Mouse (Mus musculus) heart, embryonic 15.5 days (tissue): ENCODE data around the gene H2-Ob. TPM values are rescaled to one million over a fixed set of nuclear protein-coding genes. Genes with fewer than 3 reads are reported as not detected.
"Not testable (repeated sequence)": the region's sequence is repeated elsewhere in the genome, so short reads cannot be mapped to it uniquely, and the experiment has no call there.

Experiments used
- ATAC-seq: fragments of 200-750 bp; cut with Nextera tagmentation; replicated peaks from 2 replicates; pipeline ENCODE4 v1.8.0; 2017; ENCODE audit warnings: low read depth, moderate TSS enrichment; ENCODE audit not compliant: insufficient number of reproducible peaks, insufficient read depth, low FRiP score
- H3K27ac ChIP-seq: fragments of 300-500 bp; sonication (generic); 2 replicates; pipeline ENCODE4 v1.5.1; 2015; ENCODE audit warnings: mild to moderate bottlenecking, inconsistent platforms
- H3K27me3 ChIP-seq: fragments of 300-500 bp; sonication (generic); 2 replicates; pipeline ENCODE4 v1.6.1; 2015; ENCODE audit warnings: inconsistent platforms
- H3K36me3 ChIP-seq: fragments of 300-500 bp; sonication (generic); 2 replicates; pipeline ENCODE4 v1.6.1; 2015; ENCODE audit warnings: mild to moderate bottlenecking, inconsistent platforms
- H3K4me1 ChIP-seq: fragments of 300-500 bp; sonication (generic); replicated peaks from 2 replicates; pipeline ENCODE4 v1.6.1; 2015; ENCODE audit warnings: inconsistent platforms
- H3K4me2 ChIP-seq: fragments of 300-500 bp; sonication (generic); 2 replicates; pipeline ENCODE4 v1.6.1; 2015; ENCODE audit warnings: inconsistent platforms, mild to moderate bottlenecking, moderate library complexity
- H3K4me3 ChIP-seq: fragments of 300-500 bp; sonication (generic); 2 replicates; pipeline ENCODE4 v1.5.1; 2015; ENCODE audit warnings: mild to moderate bottlenecking, inconsistent platforms
- H3K9ac ChIP-seq: fragments of 300-500 bp; sonication (generic); 2 replicates; pipeline ENCODE4 v1.6.1; 2015; ENCODE audit warnings: mild to moderate bottlenecking, inconsistent platforms
- H3K9me3 ChIP-seq: fragments of 300-500 bp; sonication (generic); replicated peaks from 2 replicates; pipeline ENCODE4 v1.6.1; 2016; ENCODE audit warnings: inconsistent platforms
- WGBS: fragments of 180-500 bp; shearing (Covaris S2); methylation state at CpG from one replicate; pipeline ENCODE4 v1.1.7; 2015; ENCODE audit warnings: mixed read lengths; 5-methylcytosine and 5-hydroxymethylcytosine counted together
- polyA plus RNA-seq: library from polyadenylated mRNA; unstranded; fragments of >200 nt; fragmentation: Nextera tagmentation; extraction: Ambion mirVana; gene quantifications from 2 replicates; pipeline ENCODE4 v1.2.1, GENCODE M21; 2015

Gene H2-Ob
- polyA plus RNA-seq, 1 experiment from 2014 or later, result 0.14 TPM

- no peaks in the 10 kb centered on the region for H3K36me3 ChIP-seq
- H3K4me2 ChIP-seq, result no peak overlapping the region
- no peaks in the 10 kb centered on the region for H3K9me3 ChIP-seq
- WGBS, result 20% methylated on average over 10 of the region's 10 CpGs
- no peak overlapping the region for H3K27ac ChIP-seq
- H3K27me3 ChIP-seq, result peaks cover 69% of the 10 kb centered on the region
- peaks cover 11% of the 10 kb centered on the region for H3K4me1 ChIP-seq
- no peak overlapping the region for H3K4me3 ChIP-seq
- ATAC-seq, result no peak
- H3K9ac ChIP-seq, result no peak overlapping the region
These were observed 30.3 kb upstream of the H2-Ob start for GRCm38 (mm10) chr17:34208421-34208820.

GRCm38 (mm10) chr17:34209680-34210079, 29.0 kb upstream of the H2-Ob start:
- Histone ChIP-seq H3K9me3 (no peaks in the 10 kb centered on the region), H3K27me3 (peaks cover 77% of the 10 kb centered on the region), H3K4me3 (no peak overlapping the region), H3K4me2 (no peak overlapping the region), H3K27ac (no peak overlapping the region), H3K9ac (no peak overlapping the region), H3K4me1 (peaks cover 11% of the 10 kb centered on the region), H3K36me3 (no peaks in the 10 kb centered on the region)
- ATAC-seq, result no peak
- 42% methylated on average over 3 of the region's 3 CpGs for WGBS

- H3K4me2 ChIP-seq, result no peak overlapping the region
- H3K27me3 ChIP-seq, result peaks cover 79% of the 10 kb centered on the region
- no peak overlapping the region for H3K27ac ChIP-seq
- 57% methylated on average over 3 of the region's 3 CpGs for WGBS
- peaks cover 3% of the 10 kb centered on the region for H3K4me1 ChIP-seq
- H3K36me3 ChIP-seq, result no peaks in the 10 kb centered on the region
- no peak for ATAC-seq
- H3K9ac ChIP-seq, result no peak overlapping the region
- H3K9me3 ChIP-seq, result no peaks in the 10 kb centered on the region
- H3K4me3 ChIP-seq, result no peak overlapping the region
These were observed 28.1 kb upstream of the H2-Ob start for GRCm38 (mm10) chr17:34210599-34210998.

- Histone ChIP-seq H3K27me3 (peaks cover 73% of the 10 kb centered on the region), H3K27ac (no peak overlapping the region), H3K36me3 (no peaks in the 10 kb centered on the region), H3K4me3 (no peak overlapping the region), H3K9me3 (no peaks in the 10 kb centered on the region), H3K4me2 (no peak overlapping the region), H3K9ac (no peak overlapping the region), H3K4me1 (no peaks in the 10 kb centered on the region)
- WGBS, result 21% methylated on average over 23 of the region's 23 CpGs
- ATAC-seq, result no peak
These were observed 26.8 kb upstream of the H2-Ob start for GRCm38 (mm10) chr17:34211746-34212365.

- H3K4me2 ChIP-seq, result no peak overlapping the region
- ATAC-seq, result no peak
- H3K4me1 ChIP-seq, result no peaks in the 10 kb centered on the region
These were observed 24.8 kb upstream of the H2-Ob start for GRCm38 (mm10) chr17:34213936-34214335.

GRCm38 (mm10) chr17:34215176-34215575, 23.5 kb upstream of the H2-Ob start:
- no peaks in the 10 kb centered on the region for H3K4me1 ChIP-seq
- 83% methylated on average over 12 of the region's 12 CpGs for WGBS
- H3K4me2 ChIP-seq, result no peak overlapping the region
- peaks cover 50% of the 10 kb centered on the region for H3K27me3 ChIP-seq
- no peaks in the 10 kb centered on the region for H3K36me3 ChIP-seq
- no peak overlapping the region for H3K27ac ChIP-seq
- ATAC-seq, result no peak
- no peak overlapping the region for H3K4me3 ChIP-seq
- H3K9ac ChIP-seq, result no peak overlapping the region
- H3K9me3 ChIP-seq, result peaks cover 2% of the 10 kb centered on the region; the same call in 1 of the 2 replicates

More at GRCm38 (mm10) chr17:34213936-34214335, 24.8 kb upstream of the H2-Ob start:
- WGBS, result 47% methylated on average over 21 of the region's 21 CpGs
- Histone ChIP-seq H3K4me3 (no peak overlapping the region), H3K9ac (no peak overlapping the region), H3K27me3 (peaks cover 58% of the 10 kb centered on the region), H3K9me3 (peaks cover 1% of the 10 kb centered on the region; the same call in 1 of the 2 replicates), H3K36me3 (no peaks in the 10 kb centered on the region), H3K27ac (no peak overlapping the region)

GRCm38 (mm10) chr17:34217216-34217928, 21.3 kb upstream of the H2-Ob start:
- WGBS, result 77% methylated on average over 8 of the region's 8 CpGs
- Histone ChIP-seq H3K9me3 (peaks cover 2% of the 10 kb centered on the region; the same call in 1 of the 2 replicates), H3K4me3 (no peak overlapping the region), H3K4me1 (no peaks in the 10 kb centered on the region), H3K9ac (no peak overlapping the region), H3K27me3 (peaks cover 32% of the 10 kb centered on the region), H3K27ac (no peak overlapping the region), H3K4me2 (no peak overlapping the region), H3K36me3 (no peaks in the 10 kb centered on the region)
- no peak for ATAC-seq

- WGBS, result 84% methylated on average over 5 of the region's 5 CpGs
- no peak for ATAC-seq
- no peaks in the 10 kb centered on the region for H3K4me1 ChIP-seq
These were observed 20.7 kb upstream of the H2-Ob start for GRCm38 (mm10) chr17:34217986-34218385.

GRCm38 (mm10) chr17:34218675-34219074, 20.0 kb upstream of the H2-Ob start:
- no peaks in the 10 kb centered on the region for H3K4me1 ChIP-seq
- no peak for ATAC-seq
- no peak overlapping the region for H3K4me3 ChIP-seq
- H3K27ac ChIP-seq, result no peak overlapping the region
- peaks cover 2% of the 10 kb centered on the region; the same call in 1 of the 2 replicates for H3K9me3 ChIP-seq
- H3K9ac ChIP-seq, result no peak overlapping the region
- no peak overlapping the region for H3K4me2 ChIP-seq
- H3K36me3 ChIP-seq, result no peaks in the 10 kb centered on the region
- 76% methylated on average over 11 of the region's 11 CpGs for WGBS
- H3K27me3 ChIP-seq, result peaks cover 19% of the 10 kb centered on the region

More at GRCm38 (mm10) chr17:34217986-34218385, 20.7 kb upstream of the H2-Ob start:
- Histone ChIP-seq H3K4me2 (no peak overlapping the region), H3K4me3 (no peak overlapping the region), H3K27me3 (peaks cover 26% of the 10 kb centered on the region), H3K36me3 (no peaks in the 10 kb centered on the region), H3K27ac (no peak overlapping the region), H3K9ac (no peak overlapping the region), H3K9me3 (peaks cover 2% of the 10 kb centered on the region; the same call in 1 of the 2 replicates)

- not testable (repeated sequence) for H3K9me3 ChIP-seq, H3K4me3 ChIP-seq, H3K4me1 ChIP-seq, H3K4me2 ChIP-seq, H3K27ac ChIP-seq, ATAC-seq, H3K9ac ChIP-seq, H3K36me3 ChIP-seq
- 83% methylated on average over 9 of the region's 11 CpGs for WGBS
- H3K27me3 ChIP-seq, result peaks cover 15% of the 10 kb centered on the region
These were observed 19.6 kb upstream of the H2-Ob start for GRCm38 (mm10) chr17:34219096-34219495.

GRCm38 (mm10) chr17:34219801-34220200, 18.9 kb upstream of the H2-Ob start:
- H3K4me1 ChIP-seq, H3K4me3 ChIP-seq, H3K9ac ChIP-seq, H3K4me2 ChIP-seq, H3K27me3 ChIP-seq, ATAC-seq, H3K9me3 ChIP-seq, H3K27ac ChIP-seq, H3K36me3 ChIP-seq: not testable (repeated sequence)
- WGBS, result 88% methylated on average over 3 of the region's 7 CpGs

GRCm38 (mm10) chr17:34220401-34220800, 18.3 kb upstream of the H2-Ob start:
- not testable (repeated sequence) for H3K27ac ChIP-seq, H3K36me3 ChIP-seq, ATAC-seq, H3K9me3 ChIP-seq, H3K9ac ChIP-seq, H3K4me3 ChIP-seq, H3K27me3 ChIP-seq, H3K4me1 ChIP-seq, H3K4me2 ChIP-seq
- 91% methylated on average over 6 of the region's 16 CpGs for WGBS
